Mouse (Mus musculus) heart, adult 2 months (tissue): Measurements from ENCODE around the gene 1110065P20Rik. TPM values are rescaled to one million over a fixed set of nuclear protein-coding genes. Genes with fewer than 3 reads are reported as not detected.
A peak's percentile ranks its signal among the peaks of the same experiment; 100 is the strongest.

ENCODE experiments used
- DNase-seq, 2 experiments: peaks; one replicate each; pipeline ENCODE4 v3.0.0; 2021
- H3K27ac ChIP-seq: fragments of 200-600 bp; 2 replicates; pipeline ENCODE4 v1.8.1; 2022
- H3K27me3 ChIP-seq: fragments of 200-500 bp; 2 replicates; pipeline ENCODE4 v1.6.1; 2012; ENCODE audit warnings: mild to moderate bottlenecking, low read length, inconsistent platforms, mixed read lengths; ENCODE audit not compliant: control insufficient read depth, insufficient read depth
- H3K36me3 ChIP-seq: fragments of 200-500 bp; 2 replicates; pipeline ENCODE4 v1.6.1; 2012; ENCODE audit warnings: low read length, inconsistent platforms; ENCODE audit not compliant: control insufficient read depth, insufficient read depth
- H3K4me1 ChIP-seq: fragments of 200-500 bp; 2 replicates; pipeline ENCODE4 v1.6.1; 2011; ENCODE audit warnings: low read length; ENCODE audit not compliant: control insufficient read depth, insufficient read depth
- H3K4me3 ChIP-seq: fragments of 200-600 bp; 2 replicates; pipeline ENCODE4 v1.8.1; 2022
- H3K79me2 ChIP-seq: fragments of 200-500 bp; replicated peaks from 2 replicates; pipeline ENCODE4 v1.6.1; 2012; ENCODE audit warnings: mild to moderate bottlenecking, inconsistent platforms, low read length, moderate library complexity, mixed read lengths; ENCODE audit not compliant: control insufficient read depth, insufficient read depth
- H3K9ac ChIP-seq: fragments of 200-500 bp; 2 replicates; pipeline ENCODE4 v1.6.1; 2012; ENCODE audit warnings: low read depth, mild to moderate bottlenecking, control low read depth, inconsistent platforms, low read length, mixed read lengths
- CTCF ChIP-seq: fragments of 200-600 bp; IDR thresholded peaks from 2 replicates; pipeline ENCODE4 v1.8.1; 2022; ENCODE audit warnings: antibody characterized with exemption, mild to moderate bottlenecking, moderate library complexity
- EP300 ChIP-seq: fragments of 200-500 bp; IDR thresholded peaks from 2 replicates; pipeline ENCODE4 v1.6.1; 2011; ENCODE audit warnings: low read depth, low read length, control low read depth; ENCODE audit not compliant: insufficient read depth
- POLR2A ChIP-seq: fragments of 200-500 bp; IDR thresholded peaks from 2 replicates; pipeline ENCODE4 v1.6.1; 2011; ENCODE audit warnings: mild to moderate bottlenecking, low read depth, low read length, control low read depth; ENCODE audit not compliant: insufficient read depth
- WGBS: fragments of 180-500 bp; shearing (Covaris S2); methylation state at CpG from one replicate; pipeline ENCODE4 v1.1.7; 2018; 5-methylcytosine and 5-hydroxymethylcytosine counted together
- intact Hi-C: fragments of 180-260 bp; cut with DNase I; formaldehyde crosslinking; loops from one replicate; pipeline ENCODE4 v1.15.1; 2025
- polyA plus RNA-seq: library from polyadenylated mRNA; depleted of rRNA; stranded (reverse); fragments of >200 nt; gene quantifications from 2 replicates; pipeline ENCODE4 v1.2.3, GENCODE M21; 2012
- total RNA-seq, 2 experiments: library from RNA; stranded (reverse); gene quantifications; 2 replicates each; pipeline ENCODE4 v1.2.3; 2021

Gene 1110065P20Rik
- total and polyA plus RNA-seq, 3 experiments = 18.6 to 28.0 (median 20.4) TPM

DNA sequence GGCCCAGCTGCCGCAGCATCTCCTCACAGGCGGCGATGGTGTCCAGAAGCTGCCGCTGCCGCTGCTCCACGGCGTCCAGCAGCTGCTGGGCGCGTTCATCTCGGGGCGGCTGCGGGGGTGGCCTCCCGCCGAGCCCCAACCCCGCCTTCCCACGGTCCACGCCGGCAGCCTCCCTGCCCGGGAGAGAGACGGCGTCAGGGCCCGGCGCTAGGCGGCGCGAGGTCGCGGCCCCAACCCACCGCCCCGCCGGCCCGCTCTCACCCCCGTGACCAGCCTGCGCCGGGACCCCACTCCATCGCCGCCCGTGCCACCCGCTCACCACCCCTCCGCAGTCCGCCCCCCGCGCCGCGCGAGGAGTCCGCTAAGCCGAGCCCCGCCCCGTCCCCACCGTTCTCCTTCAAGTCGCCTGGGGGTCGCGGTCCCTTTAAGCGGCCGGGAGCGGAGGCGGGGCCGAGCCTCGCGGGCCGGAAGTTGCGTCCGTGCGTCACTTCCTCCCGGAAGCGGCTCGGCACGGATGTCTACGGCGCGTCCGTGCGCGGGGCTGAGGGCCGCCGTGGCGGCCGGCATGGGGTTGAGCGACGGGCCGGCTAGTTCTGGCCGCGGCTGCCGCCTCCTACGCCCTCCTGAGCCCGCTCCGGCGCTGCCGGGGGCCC, 609 bp downstream of the 1110065P20Rik start, which contains the start of gene Yrdc:
Gene Yrdc, plus strand, starts transcription at position 419 of the 653 bp plus-strand sequence.
- intact Hi-C loops = loop anchor here (1.0 to 10.0 kb wide), 3 partner anchors 87 to 214 kb away; partner anchors contain the start of genes 9930104L06Rik, Cdca8, Dnali1 and Sf3a3
- Histone ChIP-seq H3K27me3 (no peaks in the 10 kb centered on the region), H3K4me1 (peaks cover 4% of the 10 kb centered on the region), H3K27ac (peak within 1 kb of the TSS; percentile 93), H3K79me2 (no peaks in the 10 kb centered on the region), H3K36me3 (no peaks in the 10 kb centered on the region; the same call in 1 of the 2 replicates), H3K9ac (peak within 1 kb of the TSS; percentile 99), H3K4me3 (peak within 1 kb of the TSS; percentile 92)
- under 1% methylated on average over 73 of the region's 90 CpGs for WGBS
- TF ChIP-seq EP300 (no peak), CTCF (peak; percentile 64), POLR2A (peak; percentile 64)
- peak; percentile 96 to 97 for DNase-seq

DNA sequence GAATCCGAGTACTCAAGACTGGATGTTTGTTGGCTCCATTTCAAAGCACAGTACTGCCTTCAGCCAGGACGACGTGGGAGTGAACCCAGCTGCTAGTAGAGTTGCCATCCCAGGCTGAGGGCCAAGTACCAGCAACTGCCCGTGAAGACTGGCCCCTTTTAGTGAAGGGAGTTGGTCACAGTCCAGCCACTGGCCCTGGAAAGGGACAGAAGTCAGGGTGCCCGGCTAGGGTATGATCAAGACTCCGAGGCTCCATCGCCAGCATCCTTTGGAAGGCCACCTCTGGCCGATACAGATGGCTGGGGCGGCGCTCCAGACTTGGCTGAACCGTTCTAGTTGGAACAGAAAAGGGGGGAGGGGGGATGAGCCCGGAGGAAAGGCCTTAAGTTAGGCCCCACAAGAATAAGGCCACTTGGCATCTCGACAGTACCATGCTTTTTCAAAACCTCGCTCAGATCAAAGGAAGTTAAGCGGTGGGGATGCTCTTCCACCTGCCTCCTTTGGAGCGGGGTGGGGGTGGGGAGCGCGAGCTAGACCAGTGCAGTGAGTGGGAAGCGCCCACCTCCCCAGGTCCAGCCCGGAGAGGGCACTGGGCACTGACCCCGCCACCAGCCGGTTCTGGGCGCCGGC, 1.2 kb downstream of the 1110065P20Rik start:
- Histone ChIP-seq H3K79me2 (no peaks in the 10 kb centered on the region), H3K4me1 (peaks cover 4% of the 10 kb centered on the region), H3K4me3 (peak overlapping the region; percentile 92), H3K9ac (peak overlapping the region; percentile 99), H3K27me3 (no peaks in the 10 kb centered on the region), H3K36me3 (no peaks in the 10 kb centered on the region; the same call in 1 of the 2 replicates), H3K27ac (peak overlapping the region; percentile 93)
- peak; percentile 50 to 57 for DNase-seq
- 1% methylated on average over 24 of the region's 24 CpGs for WGBS
- TF ChIP-seq CTCF (no peak), EP300 (no peak), POLR2A (no peak)
- intact Hi-C loops = loop anchor here (1.0 to 10.0 kb wide), 4 partner anchors 88 to 215 kb away; partner anchors contain the start of genes 9930104L06Rik, Cdca8, Dnali1 and Inpp5b

DNA sequence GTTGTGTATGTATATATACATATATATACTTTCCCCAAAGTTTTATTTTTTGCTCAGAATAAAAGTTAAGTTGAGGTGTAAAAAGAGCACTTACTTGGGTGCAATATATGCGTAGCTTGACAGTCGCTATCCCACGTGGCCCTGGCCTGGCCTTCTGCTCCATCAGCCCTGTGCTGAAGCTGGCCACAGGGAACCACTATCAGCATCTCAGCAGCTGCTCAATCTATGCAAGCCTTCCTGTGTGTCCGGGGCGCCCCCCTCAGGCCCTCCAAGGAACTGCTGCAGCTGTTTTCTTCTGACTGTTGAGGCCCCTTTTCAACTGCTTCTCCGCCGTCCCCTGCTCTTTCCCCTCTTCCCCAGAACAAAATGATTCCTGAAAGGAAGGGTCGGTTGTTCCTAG, 3.4 kb downstream of the 1110065P20Rik start:
- H3K4me1 ChIP-seq = peaks cover 4% of the 10 kb centered on the region
- no peaks in the 10 kb centered on the region for H3K79me2 ChIP-seq
- H3K27me3 ChIP-seq = no peaks in the 10 kb centered on the region
- H3K4me3 ChIP-seq = no peak overlapping the region
- no peak overlapping the region for H3K27ac ChIP-seq
- TF ChIP-seq POLR2A (no peak), CTCF (no peak; the same call in 1 of the 2 replicates), EP300 (no peak)
- no peaks in the 10 kb centered on the region for H3K36me3 ChIP-seq
- peak; percentile 76 to 85 for DNase-seq
- intact Hi-C loops = loop anchor here (1.0 to 5.0 kb wide), 2 partner anchors 45 to 105 kb away; partner anchors contain the start of genes Inpp5b and Mtf1
- H3K9ac ChIP-seq = no peak overlapping the region
- WGBS = 11% methylated on average over 8 of the region's 8 CpGs

DNA sequence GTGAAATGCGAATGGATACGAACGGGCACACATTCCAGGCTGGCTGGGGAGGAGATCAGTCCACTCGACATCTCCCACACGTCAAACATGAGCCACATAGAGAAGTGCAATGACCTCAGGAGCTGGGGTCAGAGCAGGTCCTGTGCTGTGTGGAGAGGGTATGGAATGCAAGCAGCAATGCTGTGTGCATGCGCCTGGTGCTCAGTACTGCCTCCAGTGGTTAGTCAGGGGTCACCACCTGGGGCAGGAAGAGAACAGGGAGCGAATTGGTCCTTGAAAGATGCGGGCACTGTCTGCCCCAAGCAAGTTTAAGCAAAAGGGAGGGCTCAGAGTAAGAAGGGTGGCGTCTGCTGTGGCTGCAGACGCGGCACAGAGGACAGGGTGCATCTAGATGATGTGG, 7.5 kb downstream of the 1110065P20Rik start:
- no peaks in the 10 kb centered on the region for H3K36me3 ChIP-seq
- H3K4me3 ChIP-seq = no peak overlapping the region
- no peak overlapping the region for H3K9ac ChIP-seq
- H3K27me3 ChIP-seq = no peaks in the 10 kb centered on the region
- intact Hi-C loops = no loop called here
- WGBS = 63% methylated on average over 11 of the region's 11 CpGs
- H3K79me2 ChIP-seq = no peaks in the 10 kb centered on the region
- no peaks in the 10 kb centered on the region for H3K4me1 ChIP-seq
- TF ChIP-seq EP300 (no peak), CTCF (peak; percentile 77)
- H3K27ac ChIP-seq = no peak overlapping the region
- DNase-seq = peak in 1 of 2 experiments; percentile 39

- H3K36me3 ChIP-seq = no peaks in the 10 kb centered on the region
Observed at GRCm38 (mm10) chr4:124840998-124841397, 10.0 kb downstream of the 1110065P20Rik start.

More at GRCm38 (mm10) chr4:124840998-124841397, 10.0 kb downstream of the 1110065P20Rik start:
- H3K4me3 ChIP-seq = no peak overlapping the region
- intact Hi-C loops = no loop called here
- no peak overlapping the region for H3K27ac ChIP-seq
- no peaks in the 10 kb centered on the region for H3K79me2 ChIP-seq
- H3K27me3 ChIP-seq = no peaks in the 10 kb centered on the region
- no peak for DNase-seq
- H3K9ac ChIP-seq = no peak overlapping the region
- H3K4me1 ChIP-seq = no peaks in the 10 kb centered on the region
- WGBS = 94% methylated on average over 1 of the region's 1 CpGs
- TF ChIP-seq CTCF = peak; percentile 31
- TF ChIP-seq EP300 = no peak
- no peak for TF ChIP-seq POLR2A
